Mouse (Mus musculus) stomach, postnatal 0 days (tissue): ENCODE data around the gene Tbx5. TPM values are rescaled to one million over a fixed set of nuclear protein-coding genes. Genes with fewer than 3 reads are reported as not detected.

Experiments
- ATAC-seq: fragments of 200-750 bp; cut with Nextera tagmentation; 2 replicates; pipeline ENCODE4 v1.8.0; 2017; ENCODE audit not compliant: low FRiP score, low TSS enrichment
- DNase-seq: peaks from one replicate; pipeline ENCODE4 v3.0.0-alpha.2; 2016; ENCODE audit warnings: low spot score
- H3K27ac ChIP-seq: fragments of 300-500 bp; sonication (generic); replicated peaks from 2 replicates; pipeline ENCODE4 v1.5.1; 2014; ENCODE audit warnings: mild to moderate bottlenecking, control low read depth
- H3K27me3 ChIP-seq: fragments of 300-500 bp; sonication (generic); 2 replicates; pipeline ENCODE4 v1.6.1; 2014; ENCODE audit warnings: low read length; ENCODE audit not compliant: control insufficient read depth, insufficient read depth
- H3K36me3 ChIP-seq: fragments of 300-500 bp; sonication (generic); 2 replicates; pipeline ENCODE4 v1.6.1; 2014; ENCODE audit warnings: low read length, mixed read lengths; ENCODE audit not compliant: control insufficient read depth, insufficient read depth
- H3K4me1 ChIP-seq: fragments of 300-500 bp; sonication (generic); replicated peaks from 2 replicates; pipeline ENCODE4 v1.6.1; 2014; ENCODE audit warnings: antibody characterized with exemption; ENCODE audit not compliant: control insufficient read depth, insufficient read depth
- H3K4me2 ChIP-seq: fragments of 300-500 bp; sonication (generic); replicated peaks from 2 replicates; pipeline ENCODE4 v1.6.1; 2014; ENCODE audit warnings: low read depth, mild to moderate bottlenecking, control low read depth, moderate library complexity
- H3K4me3 ChIP-seq: fragments of 300-500 bp; sonication (generic); 2 replicates; pipeline ENCODE4 v1.5.1; 2014; ENCODE audit warnings: low read depth, low read length, control low read depth
- H3K9ac ChIP-seq: fragments of 300-500 bp; sonication (generic); 2 replicates; pipeline ENCODE4 v1.6.1; 2014; ENCODE audit warnings: mild to moderate bottlenecking, low read length, control low read depth, mixed read lengths
- H3K9me3 ChIP-seq: fragments of 300-500 bp; sonication (generic); 2 replicates; pipeline ENCODE4 v1.6.1; 2016; ENCODE audit warnings: low read length; ENCODE audit not compliant: control insufficient read depth
- CTCF ChIP-seq: IDR thresholded peaks from 2 replicates; pipeline ENCODE4 v1.5.1; 2016; ENCODE audit warnings: antibody characterized with exemption, low read depth, mild to moderate bottlenecking, moderate library complexity
- EP300 ChIP-seq: optimal IDR thresholded peaks from 2 replicates; pipeline ENCODE3; 2016; ENCODE audit warnings: antibody characterized with exemption
- WGBS: fragments of 180-500 bp; shearing (Covaris S2); extraction: QIAGEN DNeasy Blood & Tissue Kit; methylation state at CpG from one replicate; pipeline ENCODE4 v1.1.7; 2014; 5-methylcytosine and 5-hydroxymethylcytosine counted together
- polyA plus RNA-seq: library from polyadenylated mRNA; unstranded; fragments of >200 nt; fragmentation: Nextera tagmentation; extraction: Ambion mirVana; gene quantifications from 2 replicates; pipeline ENCODE4 v1.2.1, GENCODE M21; 2015

The Tbx5 gene
- polyA plus RNA-seq, 1 experiment from 2014 or later, result 0.05 TPM

DNA sequence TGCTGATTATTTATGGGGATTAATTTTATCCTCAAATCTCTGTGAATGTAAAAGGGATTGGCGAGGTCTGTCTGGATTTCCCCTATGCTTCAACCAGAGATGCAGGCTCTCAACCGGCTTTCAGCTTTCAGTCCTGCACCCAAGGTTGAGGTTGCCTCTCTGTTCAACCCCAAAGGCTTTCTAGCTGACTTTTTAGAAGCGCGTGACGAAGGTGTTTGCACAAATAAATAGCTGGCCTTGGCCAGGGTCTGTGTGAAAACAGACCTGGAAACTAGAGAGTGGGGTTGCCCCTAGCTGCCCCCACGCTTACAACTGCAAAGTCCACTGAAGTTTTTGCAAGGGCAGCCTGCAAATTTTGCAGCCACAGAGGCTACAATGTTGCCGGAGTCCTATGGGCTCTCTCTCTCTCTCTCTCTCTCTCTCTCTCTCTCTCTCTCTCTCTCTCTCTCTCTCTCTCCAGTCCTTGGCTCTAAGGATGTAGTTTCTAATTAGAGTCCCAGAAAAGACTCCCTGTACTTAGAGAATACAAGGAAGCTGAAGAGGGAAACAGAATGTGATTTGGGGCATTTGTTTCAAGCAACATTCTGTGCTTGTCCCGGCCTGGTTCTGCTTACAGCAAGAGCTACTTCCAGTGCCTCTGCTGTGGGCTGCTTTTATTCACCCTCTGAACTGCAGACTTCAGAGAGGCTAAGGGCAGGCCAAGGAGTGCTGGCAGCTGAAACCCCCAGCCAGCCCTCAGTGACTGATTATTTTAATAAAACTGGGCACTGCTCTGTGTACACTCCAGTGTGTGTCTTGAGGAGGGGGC lies 959 bp downstream of the Tbx5 start:
- Histone ChIP-seq H3K36me3 (no peaks in the 10 kb centered on the region), H3K27ac (no peak overlapping the region), H3K9me3 (no peaks in the 10 kb centered on the region), H3K4me1 (no peaks in the 10 kb centered on the region), H3K9ac (no peak overlapping the region), H3K27me3 (peaks cover 15% of the 10 kb centered on the region), H3K4me3 (no peak overlapping the region), H3K4me2 (no peak overlapping the region)
- TF ChIP-seq EP300 (no peak), CTCF (no peak)
- ATAC-seq (no peak), DNase-seq (no peak)
- WGBS, result 13% methylated on average over 8 of the region's 8 CpGs

DNA sequence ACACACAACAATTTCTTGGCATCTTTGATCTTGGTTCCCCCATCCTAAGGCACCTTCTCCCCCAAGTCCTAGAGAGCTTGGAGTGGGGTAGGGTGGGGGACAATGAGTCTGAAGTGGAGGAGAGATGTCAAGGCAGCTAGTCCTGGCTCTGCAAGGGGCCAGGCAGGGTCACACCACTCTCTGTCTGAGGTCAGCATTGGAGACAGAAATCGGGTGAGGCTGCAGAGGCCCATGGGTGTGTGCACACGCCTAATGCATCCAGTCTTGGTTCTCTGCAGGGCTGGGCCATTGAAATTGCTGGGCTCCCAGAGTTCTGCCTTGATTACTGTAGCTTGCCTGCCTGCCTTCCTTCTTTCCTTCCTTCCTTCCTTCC lies 1.5 kb downstream of the Tbx5 start:
- H3K36me3 ChIP-seq, result no peaks in the 10 kb centered on the region
- H3K27me3 ChIP-seq, result peaks cover 15% of the 10 kb centered on the region
- no peaks in the 10 kb centered on the region for H3K4me1 ChIP-seq
- H3K4me2 ChIP-seq, result no peak overlapping the region
- H3K4me3 ChIP-seq, result no peak overlapping the region
- H3K9ac ChIP-seq, result no peak overlapping the region
- DNase-seq (no peak), ATAC-seq (no peak)
- H3K9me3 ChIP-seq, result no peaks in the 10 kb centered on the region
- H3K27ac ChIP-seq, result no peak overlapping the region
- TF ChIP-seq CTCF (no peak), EP300 (no peak)
- 12% methylated on average over 2 of the region's 2 CpGs for WGBS

DNA sequence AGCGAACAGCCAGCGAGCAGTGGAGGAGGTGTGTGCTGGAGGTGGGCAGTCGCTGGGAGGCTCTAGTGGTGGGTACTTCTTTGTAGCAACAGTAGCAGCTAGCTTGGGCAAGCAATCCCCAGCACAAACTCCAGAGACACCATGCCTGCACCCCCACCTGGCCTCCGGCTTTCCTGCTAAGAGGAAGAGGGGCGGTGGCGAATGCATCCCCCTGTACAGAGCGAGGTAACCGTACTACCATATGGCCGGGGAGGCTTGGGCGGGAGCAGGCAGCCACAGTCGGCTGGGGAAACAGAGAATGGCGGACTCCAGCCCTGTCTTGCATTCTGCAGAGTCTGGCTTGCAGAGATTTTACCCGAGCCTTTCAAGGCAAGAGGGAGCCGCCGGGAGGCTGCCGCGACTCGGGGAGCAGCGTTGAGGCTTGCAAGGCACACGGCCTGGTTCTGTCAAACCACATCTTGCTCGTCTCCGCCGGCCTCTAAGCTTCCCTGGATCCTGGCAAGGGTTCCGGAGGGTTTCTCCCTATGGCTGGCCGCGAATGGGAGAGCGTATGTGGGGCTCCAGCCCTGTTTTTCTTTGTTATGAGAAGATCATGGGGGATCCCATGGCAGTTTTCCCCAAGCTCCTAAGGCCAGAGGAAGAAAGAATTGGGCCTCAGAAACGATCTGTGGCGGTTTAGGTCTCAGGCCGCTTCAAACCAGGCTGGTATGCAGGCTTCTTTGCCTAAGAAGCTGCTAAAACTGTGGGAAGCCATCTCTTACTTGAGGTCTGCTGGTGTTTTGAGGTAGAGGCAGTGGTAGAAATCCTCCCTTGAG lies 2.8 kb downstream of the Tbx5 start:
- Histone ChIP-seq H3K4me2 (no peak overlapping the region), H3K4me1 (no peaks in the 10 kb centered on the region), H3K27me3 (peaks cover 19% of the 10 kb centered on the region), H3K9ac (no peak overlapping the region), H3K27ac (no peak overlapping the region), H3K4me3 (no peak overlapping the region), H3K36me3 (no peaks in the 10 kb centered on the region), H3K9me3 (no peaks in the 10 kb centered on the region)
- TF ChIP-seq CTCF, result no peak
- TF ChIP-seq EP300, result no peak
- ATAC-seq, result no peak
- DNase-seq, result no peak
- 2% methylated on average over 30 of the region's 30 CpGs for WGBS

DNA sequence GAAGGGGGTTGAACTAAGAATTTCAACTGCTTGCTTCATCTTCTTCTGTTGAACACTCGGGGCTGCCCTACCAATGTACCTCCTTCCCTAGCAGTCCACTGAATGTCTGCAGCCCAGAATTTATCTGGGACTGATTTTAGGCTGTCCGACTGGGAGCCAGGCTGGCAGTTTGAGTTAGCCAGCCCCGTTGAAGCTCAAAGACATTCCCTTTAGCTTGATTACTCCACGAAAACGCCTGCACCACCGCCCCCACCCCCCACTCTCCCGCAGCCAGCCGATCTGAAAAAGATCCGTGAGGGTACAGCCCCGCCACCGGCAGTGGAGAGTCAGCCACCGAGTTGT lies 3.4 kb downstream of the Tbx5 start:
- no peak for TF ChIP-seq CTCF
- TF ChIP-seq EP300, result no peak
- Histone ChIP-seq H3K4me1 (no peaks in the 10 kb centered on the region), H3K4me2 (no peak overlapping the region), H3K27ac (no peak overlapping the region), H3K27me3 (peaks cover 22% of the 10 kb centered on the region), H3K9me3 (no peaks in the 10 kb centered on the region), H3K36me3 (no peaks in the 10 kb centered on the region), H3K4me3 (no peak overlapping the region), H3K9ac (no peak overlapping the region)
- 5% methylated on average over 12 of the region's 12 CpGs for WGBS
- DNase-seq (no peak), ATAC-seq (no peak)

DNA sequence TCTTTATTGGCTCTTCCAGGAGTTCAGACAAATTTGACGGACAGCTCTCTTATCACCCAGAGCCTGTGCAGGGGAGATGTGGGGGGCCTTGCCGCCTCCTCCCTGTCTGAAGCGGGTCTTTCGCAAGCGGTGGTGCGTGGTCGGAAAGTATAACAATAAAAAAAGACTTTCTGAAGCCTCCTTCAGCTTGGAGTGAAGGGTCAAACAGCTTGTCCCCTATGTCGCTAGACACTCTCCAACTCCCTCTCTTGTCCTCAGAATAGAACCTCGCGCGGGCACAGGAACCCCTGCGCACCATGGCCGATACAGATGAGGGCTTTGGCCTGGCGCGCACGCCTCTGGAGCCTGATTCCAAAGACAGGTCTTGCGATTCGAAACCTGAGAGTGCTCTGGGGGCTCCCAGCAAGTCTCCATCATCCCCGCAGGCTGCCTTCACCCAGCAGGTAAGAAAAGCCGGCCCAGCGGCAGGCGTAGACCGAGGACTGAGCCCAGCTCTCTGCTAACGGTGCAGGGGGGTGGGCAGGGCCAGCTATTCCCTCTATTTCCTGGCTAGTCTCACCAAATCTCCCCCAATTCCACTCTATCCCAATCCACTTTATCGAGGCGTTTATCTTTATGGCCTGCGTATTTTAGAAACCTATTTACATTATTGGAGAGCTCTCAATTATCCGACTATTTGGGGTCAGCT lies 4.3 kb downstream of the Tbx5 start:
- H3K4me1 ChIP-seq, result no peaks in the 10 kb centered on the region
- WGBS, result 6% methylated on average over 28 of the region's 28 CpGs
- TF ChIP-seq CTCF, result no peak
- no peak for TF ChIP-seq EP300
- no peak overlapping the region for H3K27ac ChIP-seq
- H3K9ac ChIP-seq, result no peak overlapping the region
- H3K27me3 ChIP-seq, result peaks cover 26% of the 10 kb centered on the region
- no peak overlapping the region for H3K4me3 ChIP-seq
- DNase-seq, result no peak
- no peak overlapping the region for H3K4me2 ChIP-seq
- H3K36me3 ChIP-seq, result no peaks in the 10 kb centered on the region
- ATAC-seq, result no peak
- H3K9me3 ChIP-seq, result no peaks in the 10 kb centered on the region
